8 mouse cellular contexts compared by ENCODE assay signal in genomic region chr3:88756276-88756675, GRCm38 (mm10). TPM values are rescaled to one million over a fixed set of nuclear protein-coding genes. Genes with fewer than 3 reads are reported as not detected.
A peak's percentile ranks its signal among the peaks of the same experiment; 100 is the strongest.
DNase-seq lines count a peak whose midpoint lies in the region; ATAC-seq and TF ChIP-seq lines count a peak whose summit lies in the region.
"Had no signal": no experiment of that assay in that cellular context is flagged by ENCODE, and none has a peak within 500 bp of the region (broad histone marks: within the 10 kb centered on the region; RNA-seq: fewer than 3 reads in every experiment).

No protein-coding gene starts in this region.

- peaks cover 59% of the 10 kb centered on the region for H3K4me1 ChIP-seq in forebrain, embryonic 12.5 days
- peaks cover 19% of the 10 kb centered on the region for H3K4me1 ChIP-seq in intestine, embryonic 15.5 days (replicated peaks)
- H3K4me1 ChIP-seq in neural tube, embryonic 14.5 days (ENCODE audit: control insufficient read depth, insufficient read depth, low read length), result peaks cover 37% of the 10 kb centered on the region

- whole genome bisulfite sequencing in forebrain, embryonic 12.5 days, result 30% methylated on average over 4 of the region's 4 CpGs
- 34% methylated on average over 4 of the region's 4 CpGs for WGBS in intestine, embryonic 15.5 days
- WGBS in neural tube, embryonic 14.5 days, result 12% methylated on average over 4 of the region's 4 CpGs

- no peak for DNase-seq in left cerebral cortex, adult 2 months (ENCODE audit: extremely low spot score in 1 of 2, low spot score in 2 of 2)
- no peak for DNase-seq in left cerebral cortex, postnatal 14 days (ENCODE audit: low spot score in 2 of 2)
- no peak for DNase-seq in urinary bladder, adult 18-20 months (ENCODE audit: low spot score in 2 of 2)
- no peak for DNase-seq in thymus, postnatal 0 days (ENCODE audit: low spot score)

- peak; percentile 36; the same call in 1 of the 2 replicates for ATAC-seq in forebrain, embryonic 12.5 days (ENCODE audit: low FRiP score)
- peak; percentile 44 for ATAC-seq in intestine, embryonic 15.5 days
- peak; percentile 67 for ATAC-seq in neural tube, embryonic 14.5 days (ENCODE audit: low read depth)

- no peak overlapping the region for H3K4me3 ChIP-seq in left cerebral cortex, adult 2 months
- no peak overlapping the region for H3K4me3 ChIP-seq in forebrain, embryonic 12.5 days (replicated peaks)
- H3K4me3 ChIP-seq in intestine, embryonic 15.5 days (replicated peaks), result no peak overlapping the region
- no peak overlapping the region for H3K4me3 ChIP-seq in neural tube, embryonic 14.5 days (ENCODE audit: low read depth, low read length)
- H3K4me3 ChIP-seq: lung, embryonic 15.5 days had no signal

- peak overlapping the region; percentile 29; the same call in 1 of the 2 replicates for H3K9ac ChIP-seq in forebrain, embryonic 12.5 days
- no peak overlapping the region for H3K9ac ChIP-seq in intestine, embryonic 15.5 days
- 0 out of 2 replicates have a peak overlapping the region, but pooled peaks have one; percentile 5 for H3K9ac ChIP-seq in neural tube, embryonic 14.5 days (replicated peaks; ENCODE audit: low read depth, low read length)
- H3K9ac ChIP-seq: lung, embryonic 15.5 days had no signal

- peaks cover 85% of the 10 kb centered on the region for H3K36me3 ChIP-seq in forebrain, embryonic 12.5 days (replicated peaks)
- H3K36me3 ChIP-seq in intestine, embryonic 15.5 days, result no peaks in the 10 kb centered on the region
- H3K36me3 ChIP-seq in neural tube, embryonic 14.5 days (ENCODE audit: control insufficient read depth, insufficient read depth, low read length), result peaks cover 51% of the 10 kb centered on the region
- H3K36me3 ChIP-seq: lung, embryonic 15.5 days had no signal

- no peaks in the 10 kb centered on the region for H3K27me3 ChIP-seq in forebrain, embryonic 12.5 days
- H3K27me3 ChIP-seq in intestine, embryonic 15.5 days (replicated peaks), result no peaks in the 10 kb centered on the region
- no peaks in the 10 kb centered on the region for H3K27me3 ChIP-seq in neural tube, embryonic 14.5 days (ENCODE audit: control insufficient read depth, insufficient read depth, low read length)
- H3K27me3 ChIP-seq: lung, embryonic 15.5 days had no signal

- peak overlapping the region; percentile 13; the same call in 1 of the 2 replicates for H3K4me2 ChIP-seq in forebrain, embryonic 12.5 days
- no peak overlapping the region for H3K4me2 ChIP-seq in intestine, embryonic 15.5 days (replicated peaks)
- peak overlapping the region; percentile 19; the same call in 1 of the 2 replicates for H3K4me2 ChIP-seq in neural tube, embryonic 14.5 days (ENCODE audit: low read depth, low read length)
- H3K4me2 ChIP-seq: lung, embryonic 15.5 days had no signal

- TF ChIP-seq CTCF in left cerebral cortex, adult 2 months (IDR thresholded peaks at IDR 0.05), result no peak

- H3K27ac ChIP-seq in left cerebral cortex, adult 2 months, result peak overlapping the region; percentile 71; the same call in 1 of the 2 replicates
- H3K27ac ChIP-seq in forebrain, embryonic 12.5 days, result peak overlapping the region; percentile 94
- peak overlapping the region; percentile 3 for H3K27ac ChIP-seq in intestine, embryonic 15.5 days
- peak overlapping the region; percentile 83 for H3K27ac ChIP-seq in neural tube, embryonic 14.5 days (ENCODE audit: low read depth, low read length)
- H3K27ac ChIP-seq: lung, embryonic 15.5 days had no signal

- intact Hi-C loops in left cerebral cortex, adult 2 months (cut with DNase I), result no loop called here
- intact Hi-C loops in left cerebral cortex, postnatal 14 days (cut with DNase I), result no loop called here

- H3K9me3 ChIP-seq in forebrain, embryonic 12.5 days, result no peaks in the 10 kb centered on the region
- no peaks in the 10 kb centered on the region for H3K9me3 ChIP-seq in intestine, embryonic 15.5 days
- no peaks in the 10 kb centered on the region for H3K9me3 ChIP-seq in neural tube, embryonic 14.5 days (ENCODE audit: control insufficient read depth, low read length)
- H3K9me3 ChIP-seq: lung, embryonic 15.5 days had no signal

RNA-seq across cellular contexts. Expression of gene Syt11, which starts 18.7 kb away (rescaled TPM):
- 100 to 1,000 TPM; 513 to 521 TPM for total RNA-seq in left cerebral cortex, adult 2 months (2021)
- total RNA-seq in left cerebral cortex, postnatal 14 days (2021), result 100 to 1,000 TPM; 491 to 530 TPM
- 200 and 213 TPM in 2 replicates for polyA plus RNA-seq in forebrain, embryonic 12.5 days (2016; fragmentation: Nextera tagmentation; extraction: Ambion mirVana)
- polyA plus RNA-seq in intestine, embryonic 15.5 days (2015; fragmentation: Nextera tagmentation; extraction: Ambion mirVana), result 20.3 and 22.2 TPM in 2 replicates
- polyA plus RNA-seq in neural tube, embryonic 14.5 days (2014; fragmentation: Nextera tagmentation; extraction: Ambion mirVana), result 211 and 255 TPM in 2 replicates
- polyA plus RNA-seq in thymus, postnatal 0 days (2015; fragmentation: Nextera tagmentation; extraction: Ambion mirVana), result 1.7 TPM in 2 replicates

RNA-seq across cellular contexts. Expression of gene Rit1, which starts 39.6 kb away (rescaled TPM):
- 10 to 100 TPM; 41.1 to 45.8 TPM for total RNA-seq in left cerebral cortex, adult 2 months (2021)
- total RNA-seq in left cerebral cortex, postnatal 14 days (2021), result 10 to 100 TPM; 45.5 to 47.8 TPM
- polyA plus RNA-seq in forebrain, embryonic 12.5 days (2016; fragmentation: Nextera tagmentation; extraction: Ambion mirVana), result 38.2 and 40.9 TPM in 2 replicates
- polyA plus RNA-seq in intestine, embryonic 15.5 days (2015; fragmentation: Nextera tagmentation; extraction: Ambion mirVana), result 44.9 and 52.7 TPM in 2 replicates
- 60.1 and 62.1 TPM in 2 replicates for polyA plus RNA-seq in neural tube, embryonic 14.5 days (2014; fragmentation: Nextera tagmentation; extraction: Ambion mirVana)
- polyA plus RNA-seq in thymus, postnatal 0 days (2015; fragmentation: Nextera tagmentation; extraction: Ambion mirVana), result 55.5 and 55.6 TPM in 2 replicates

Comparison
In these comparisons a context has a peak if more than half of its experiments do, and no peak if none do; other contexts are left out.
1. H3K27ac ChIP-seq: peak in every context shown above with its lines; median percentile 94 in forebrain, embryonic 12.5 days; 83 in neural tube, embryonic 14.5 days; 71 in left cerebral cortex, adult 2 months; 3 in intestine, embryonic 15.5 days.